Comparison of ENCODE assay signal across 14 mouse cellular contexts in the genomic region with DNA sequence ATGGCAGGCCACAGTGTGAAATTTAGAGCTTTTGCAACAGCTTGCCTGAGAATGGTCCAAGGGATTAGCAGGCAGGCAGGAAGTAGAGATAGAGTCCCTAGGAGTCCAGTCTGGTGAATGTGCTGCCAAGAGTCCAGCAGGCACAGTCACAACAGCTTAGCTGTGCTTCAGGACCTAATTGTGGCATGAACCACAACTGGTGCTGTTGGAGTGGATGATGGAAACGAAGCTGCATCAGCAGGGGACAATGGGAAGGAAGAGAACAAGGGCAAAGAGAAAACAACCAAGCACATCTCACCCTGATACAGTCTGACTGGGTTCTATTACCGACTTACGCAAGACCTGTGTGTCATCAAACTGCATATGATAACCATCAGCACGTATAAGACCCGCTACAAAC.
DNase-seq lines count a peak whose midpoint lies in the region.
"Had no signal": no experiment of that assay in that cellular context is flagged by ENCODE, and none has a peak within 500 bp of the region (broad histone marks: within the 10 kb centered on the region; RNA-seq: fewer than 3 reads in every experiment).

No protein-coding gene starts in this region.

- peak; percentile 46 for DNase-seq in left cerebral cortex, postnatal 4 days
- no peak for DNase-seq in left cerebral cortex, postnatal 14 days (ENCODE audit: low spot score in 2 of 2)
- DNase-seq in cerebellum, adult 11 months = peak; percentile 74
- peak; percentile 78 for DNase-seq in cerebellum, postnatal 10 days
- no peak for DNase-seq in frontal cortex, postnatal 36 days (ENCODE audit: low spot score in 2 of 2)
- no peak for DNase-seq in T-cell, adult 2 months (ENCODE audit: low spot score)
- no peak for DNase-seq in layer of hippocampus, adult 8-10 months (ENCODE audit: low spot score in 2 of 2)
- DNase-seq: adrenal gland, postnatal 14 days; heart, postnatal 10 days; kidney, adult 2 months; kidney, postnatal 14 days; liver; lung, adult 2 months; lung, postnatal 36 days had no signal

- intact Hi-C loops in left cerebral cortex, postnatal 4 days (cut with DNase I) = no loop called here
- intact Hi-C loops in left cerebral cortex, postnatal 14 days (cut with DNase I) = no loop called here

Comparison
In these comparisons a context has a peak if more than half of its experiments do, and no peak if none do; other contexts are left out.
1. DNase-seq: peak in left cerebral cortex, postnatal 4 days (single experiment), cerebellum, adult 11 months (single experiment) and cerebellum, postnatal 10 days (2 of 2); none in left cerebral cortex, postnatal 14 days (0 of 2), frontal cortex, postnatal 36 days (0 of 2), T-cell, adult 2 months (single experiment) and layer of hippocampus, adult 8-10 months (0 of 2).